Mouse (Mus musculus) C2C12 (cell line): ENCODE results near the gene Lyrm7. TPM values are rescaled to one million over a fixed set of nuclear protein-coding genes. Genes with fewer than 3 reads are reported as not detected.
A peak's percentile ranks its signal among the peaks of the same experiment; 100 is the strongest.

Experiments
- H3K27me3 ChIP-seq: one replicate; pipeline ENCODE4 v1.6.1; 2011; ENCODE audit not compliant: control insufficient read depth, insufficient read depth, insufficient read length
- H3K36me3 ChIP-seq: one replicate; pipeline ENCODE4 v1.6.1; 2011; ENCODE audit not compliant: control insufficient read depth, insufficient read depth
- H3K4me3 ChIP-seq: one replicate; pipeline ENCODE4 v1.5.1; 2011; ENCODE audit warnings: mild to moderate bottlenecking, control low read depth; ENCODE audit not compliant: poor library complexity, insufficient read depth, severe bottlenecking
- H3K79me2 ChIP-seq: one replicate; pipeline ENCODE4 v1.6.1; 2011; ENCODE audit not compliant: control insufficient read depth, insufficient read depth
- H3K79me3 ChIP-seq: one replicate; pipeline ENCODE4 v1.6.1; 2011; ENCODE audit warnings: low read depth, control low read depth
- H3ac ChIP-seq: one replicate; pipeline ENCODE3; 2011; ENCODE audit warnings: low read depth; ENCODE audit not compliant: control insufficient read depth, insufficient read length
- CEBPB ChIP-seq: IDR thresholded peaks from one replicate; pipeline ENCODE4 v1.6.1; 2011; ENCODE audit warnings: low read depth, mild to moderate bottlenecking, control low read depth, moderate library complexity
- CTCF ChIP-seq: IDR thresholded peaks from one replicate; pipeline ENCODE4 v1.5.1; 2011; ENCODE audit not compliant: control insufficient read depth, insufficient read depth, insufficient read length
- FOSL1 ChIP-seq: IDR thresholded peaks from one replicate; pipeline ENCODE4 v1.8.0; 2011; ENCODE audit warnings: mild to moderate bottlenecking, low read length; ENCODE audit not compliant: poor library complexity, insufficient read depth, severe bottlenecking
- MAX ChIP-seq: IDR thresholded peaks from one replicate; pipeline ENCODE4 v1.6.1; 2011; ENCODE audit warnings: mild to moderate bottlenecking, control low read depth
- MYOD1 ChIP-seq: IDR thresholded peaks from one replicate; pipeline ENCODE4 v1.6.1; 2011; ENCODE audit warnings: low read depth; ENCODE audit not compliant: control insufficient read depth, insufficient read length
- MYOG ChIP-seq: IDR thresholded peaks from one replicate; pipeline ENCODE4 v1.6.1; 2011; ENCODE audit not compliant: control insufficient read depth, insufficient read length; ENCODE audit errors: extremely low read depth
- USF1 ChIP-seq: IDR thresholded peaks from one replicate; pipeline ENCODE4 v1.6.1; 2011; ENCODE audit warnings: low read depth, mild to moderate bottlenecking, control low read depth, moderate library complexity
- polyA plus RNA-seq: library from polyadenylated mRNA; unstranded; fragments of >200 nt; fragmentation: generic; extraction: Trizol; gene quantifications from one replicate; pipeline ENCODE4 v1.2.1, GENCODE M21; 2012; ENCODE audit warnings: missing spikeins

Gene Lyrm7
- polyA plus RNA-seq, 1 experiment: 0.25 TPM

DNA sequence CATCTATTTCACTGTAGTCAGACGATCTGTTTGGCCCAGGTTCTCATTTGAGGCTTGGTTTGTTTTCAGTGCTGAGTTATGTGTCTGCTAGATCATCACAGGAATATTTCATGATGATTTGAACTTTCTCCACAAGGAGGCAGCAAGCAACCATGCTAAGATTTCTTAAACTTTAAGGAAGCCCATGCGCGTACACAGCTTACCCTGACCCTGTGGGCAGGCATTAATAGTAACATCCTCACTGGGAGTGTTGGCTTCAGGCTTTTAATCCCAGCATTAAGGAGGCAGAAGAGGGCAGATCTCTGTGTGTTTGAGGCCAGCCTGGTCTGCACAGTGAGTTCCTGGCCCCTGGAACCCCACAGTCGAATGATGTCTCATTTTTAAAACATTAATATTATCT lies 18.7 kb upstream of the Lyrm7 start:
- H3ac ChIP-seq: peak overlapping the region; percentile 43
- no peaks in the 10 kb centered on the region for H3K79me2 ChIP-seq
- TF ChIP-seq CEBPB (no peak), MAX (no peak), CTCF (no peak), FOSL1 (no peak), USF1 (no peak), MYOG (no peak), MYOD1 (no peak)
- no peak overlapping the region for H3K4me3 ChIP-seq
- no peaks in the 10 kb centered on the region for H3K27me3 ChIP-seq
- peaks cover 5% of the 10 kb centered on the region for H3K36me3 ChIP-seq
- H3K79me3 ChIP-seq: no peaks in the 10 kb centered on the region

DNA sequence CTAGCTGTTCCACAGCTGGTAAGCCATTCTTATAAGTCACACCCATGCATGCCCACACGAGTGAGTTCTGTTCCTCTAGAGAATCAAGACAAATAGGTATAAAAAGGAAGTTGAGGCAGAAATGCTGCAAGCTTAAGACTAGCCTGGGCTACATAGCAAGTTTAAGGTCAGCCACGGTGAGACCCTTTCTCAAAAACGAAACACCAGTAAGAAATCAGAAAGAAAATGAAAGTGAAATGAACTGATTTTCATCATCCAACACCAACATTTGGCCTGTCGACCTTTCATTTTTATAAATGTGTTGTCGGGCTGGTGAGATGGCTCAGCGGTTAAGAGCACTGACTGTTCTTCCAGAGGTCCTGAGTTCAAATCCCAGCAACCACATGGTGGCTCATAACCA lies 18.2 kb upstream of the Lyrm7 start:
- Histone ChIP-seq H3K79me3 (no peaks in the 10 kb centered on the region), H3ac (no peak overlapping the region), H3K27me3 (no peaks in the 10 kb centered on the region), H3K4me3 (no peak overlapping the region), H3K36me3 (peaks cover 10% of the 10 kb centered on the region), H3K79me2 (no peaks in the 10 kb centered on the region)
- TF ChIP-seq USF1: no peak
- no peak for TF ChIP-seq MYOG
- TF ChIP-seq FOSL1: no peak
- TF ChIP-seq MAX: no peak
- TF ChIP-seq CEBPB: no peak
- no peak for TF ChIP-seq CTCF
- TF ChIP-seq MYOD1: no peak

DNA sequence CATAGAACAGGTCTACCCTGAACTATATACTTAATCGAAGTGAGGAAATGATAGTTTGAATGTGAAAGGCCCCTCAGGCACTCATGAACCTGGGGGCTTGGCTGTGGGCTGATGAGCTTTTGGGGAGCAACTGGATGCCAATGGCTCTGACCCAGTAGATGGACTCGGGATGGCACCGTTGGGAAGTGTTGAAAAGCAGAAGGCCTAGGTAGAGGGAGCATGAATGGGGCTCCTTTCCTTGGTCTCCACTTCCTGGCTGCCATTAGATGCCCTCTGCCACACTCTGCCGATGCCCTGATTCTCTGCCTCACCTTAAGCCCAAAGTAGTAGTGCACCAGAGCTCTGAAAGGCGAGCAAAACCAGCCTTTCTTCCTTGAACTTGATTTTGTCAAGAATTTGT lies 15.3 kb upstream of the Lyrm7 start:
- H3K27me3 ChIP-seq: no peaks in the 10 kb centered on the region
- TF ChIP-seq CTCF: no peak
- peaks cover 38% of the 10 kb centered on the region for H3K36me3 ChIP-seq
- no peak overlapping the region for H3ac ChIP-seq
- H3K4me3 ChIP-seq: no peak overlapping the region
- no peaks in the 10 kb centered on the region for H3K79me3 ChIP-seq
- no peaks in the 10 kb centered on the region for H3K79me2 ChIP-seq

DNA sequence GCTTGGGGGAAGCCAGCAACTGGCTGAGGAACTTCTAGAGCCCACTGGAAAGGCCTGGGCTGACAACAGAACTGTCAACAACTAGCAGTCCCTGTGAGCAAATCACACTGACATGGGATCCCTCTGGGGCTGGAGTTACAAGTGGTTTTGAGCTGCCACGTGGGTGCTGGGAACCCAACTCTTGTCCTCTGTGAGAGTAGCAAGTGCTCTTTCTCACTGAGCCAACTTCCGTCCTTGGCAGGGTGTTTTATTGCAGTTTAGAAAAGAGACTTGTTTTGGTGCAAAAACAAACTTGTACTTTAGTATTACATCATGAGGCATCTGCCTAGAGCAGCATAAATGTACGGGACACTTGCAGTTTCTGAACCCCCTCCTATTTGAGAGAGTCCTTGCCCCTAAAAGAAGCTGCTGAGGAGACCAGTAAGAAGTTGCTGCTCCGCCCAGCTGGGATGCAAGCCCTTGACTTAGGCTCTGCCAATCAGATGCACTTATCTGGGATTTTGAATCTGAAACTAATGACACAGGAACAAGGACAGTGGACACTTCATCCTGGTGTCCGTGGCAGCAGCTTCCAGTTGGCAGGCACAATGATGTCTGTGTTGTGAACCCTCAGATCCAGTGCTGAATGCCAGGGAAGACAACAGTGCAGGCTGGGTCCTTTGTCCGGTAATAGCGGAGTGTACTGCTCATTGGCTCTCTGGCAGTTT lies 11.3 kb upstream of the Lyrm7 start:
- Histone ChIP-seq H3K79me3 (peaks cover 29% of the 10 kb centered on the region), H3K36me3 (peaks cover 70% of the 10 kb centered on the region), H3ac (no peak overlapping the region), H3K4me3 (no peak overlapping the region), H3K79me2 (peaks cover 36% of the 10 kb centered on the region), H3K27me3 (no peaks in the 10 kb centered on the region)
- no peak for TF ChIP-seq FOSL1
- TF ChIP-seq CEBPB: no peak
- TF ChIP-seq MYOD1: no peak
- no peak for TF ChIP-seq MYOG
- no peak for TF ChIP-seq MAX
- no peak for TF ChIP-seq CTCF
- TF ChIP-seq USF1: no peak

DNA sequence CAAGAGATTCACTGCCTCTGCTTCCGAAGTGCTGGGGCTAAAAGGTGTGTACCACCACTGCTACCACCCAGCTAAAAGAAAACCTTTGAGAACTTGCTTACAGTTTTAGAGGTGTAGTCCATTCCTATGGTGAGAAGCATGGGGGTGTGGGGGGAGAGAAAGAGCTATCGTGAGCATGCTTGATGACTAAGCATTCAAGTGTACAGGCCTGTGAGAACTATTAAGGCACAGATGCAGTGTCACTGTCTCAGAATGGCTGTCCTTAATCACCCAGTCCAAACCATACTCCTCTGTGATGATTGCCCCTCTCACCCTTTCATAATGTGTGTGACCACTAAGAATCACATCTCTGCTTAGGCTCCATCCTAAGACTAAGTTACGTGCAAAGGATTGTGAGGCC lies 8.6 kb upstream of the Lyrm7 start:
- no peaks in the 10 kb centered on the region for H3K27me3 ChIP-seq
- peaks cover 44% of the 10 kb centered on the region for H3K79me2 ChIP-seq
- no peak overlapping the region for H3ac ChIP-seq
- TF ChIP-seq CTCF (no peak), CEBPB (no peak), MYOD1 (no peak), USF1 (no peak)
- peaks cover 32% of the 10 kb centered on the region for H3K79me3 ChIP-seq
- no peak overlapping the region for H3K4me3 ChIP-seq
- peaks cover 64% of the 10 kb centered on the region for H3K36me3 ChIP-seq

DNA sequence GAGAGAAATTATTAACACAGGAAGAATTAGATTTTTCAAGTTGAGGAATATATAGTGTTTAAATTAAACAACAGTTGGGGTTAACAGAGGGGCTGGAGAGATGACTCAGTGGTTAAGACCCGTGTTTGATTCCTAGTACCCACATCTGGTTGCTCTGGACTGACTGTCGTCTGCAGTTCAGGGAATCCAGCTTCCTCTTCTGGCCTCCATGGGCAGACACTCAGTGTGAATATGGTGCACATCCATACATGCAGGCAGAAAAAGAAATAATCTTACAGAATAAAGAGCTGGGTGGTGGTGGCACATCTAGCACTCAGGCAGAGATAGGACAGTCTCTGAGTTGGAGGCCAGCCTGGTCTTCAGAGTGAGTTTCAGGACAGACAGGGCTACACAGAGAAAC lies 7.7 kb upstream of the Lyrm7 start:
- H3K4me3 ChIP-seq: no peak overlapping the region
- TF ChIP-seq CEBPB (no peak), MYOD1 (no peak), CTCF (no peak), MYOG (no peak), MAX (no peak), FOSL1 (no peak), USF1 (no peak)
- H3ac ChIP-seq: no peak overlapping the region
- no peaks in the 10 kb centered on the region for H3K27me3 ChIP-seq
- H3K36me3 ChIP-seq: peaks cover 55% of the 10 kb centered on the region
- peaks cover 32% of the 10 kb centered on the region for H3K79me3 ChIP-seq
- peaks cover 44% of the 10 kb centered on the region for H3K79me2 ChIP-seq
